ENCODE assay signal across 16 mouse cellular contexts in genomic region chr2:129380211-129380610, GRCm38 (mm10). TPM values are rescaled to one million over a fixed set of nuclear protein-coding genes. Genes with fewer than 3 reads are reported as not detected.
DNase-seq lines count a peak whose midpoint lies in the region; ATAC-seq and TF ChIP-seq lines count a peak whose summit lies in the region.
"Had no signal": no experiment of that assay in that cellular context is flagged by ENCODE, and none has a peak within 500 bp of the region (broad histone marks: within the 10 kb centered on the region; RNA-seq: fewer than 3 reads in every experiment).

No protein-coding gene starts in this region.

- 29% methylated on average over 4 of the region's 5 CpGs for WGBS in macrophage (ENCODE audit: missing documents)
- WGBS in intestine, embryonic 15.5 days: 70% methylated on average over 5 of the region's 5 CpGs

- H3K27ac ChIP-seq in macrophage: peak overlapping the region; percentile 79
- no peak overlapping the region for H3K27ac ChIP-seq in left cerebral cortex, adult 2 months
- no peak overlapping the region for H3K27ac ChIP-seq in intestine, embryonic 15.5 days
- H3K27ac ChIP-seq: forebrain, embryonic 13.5 days; limb, embryonic 13.5 days; neural tube, embryonic 12.5 days had no signal

- H3K27me3 ChIP-seq in intestine, embryonic 15.5 days (replicated peaks): no peaks in the 10 kb centered on the region
- H3K27me3 ChIP-seq: forebrain, embryonic 13.5 days; limb, embryonic 13.5 days; neural tube, embryonic 12.5 days had no signal

- H3K36me3 ChIP-seq in macrophage (ENCODE audit: inconsistent target): no peaks in the 10 kb centered on the region
- H3K36me3 ChIP-seq in intestine, embryonic 15.5 days: no peaks in the 10 kb centered on the region
- H3K36me3 ChIP-seq: limb, embryonic 13.5 days; neural tube, embryonic 12.5 days had no signal

- no peak overlapping the region for H3K4me3 ChIP-seq in macrophage (ENCODE audit: inconsistent target)
- no peak overlapping the region for H3K4me3 ChIP-seq in left cerebral cortex, adult 2 months
- H3K4me3 ChIP-seq in intestine, embryonic 15.5 days (replicated peaks): no peak overlapping the region
- H3K4me3 ChIP-seq: forebrain, embryonic 13.5 days; limb, embryonic 13.5 days; neural tube, embryonic 12.5 days had no signal

- intact Hi-C loops in left cerebral cortex, adult 2 months (cut with DNase I): no loop called here

- ATAC-seq in intestine, embryonic 15.5 days: no peak
- ATAC-seq: forebrain, embryonic 13.5 days; midbrain, embryonic 16.5 days had no signal

- TF ChIP-seq CTCF in left cerebral cortex, adult 2 months (IDR thresholded peaks at IDR 0.05): no peak

- no peaks in the 10 kb centered on the region for H3K79me2 ChIP-seq in macrophage (ENCODE audit: inconsistent target)

- no peak overlapping the region for H3K9ac ChIP-seq in intestine, embryonic 15.5 days
- H3K9ac ChIP-seq: forebrain, embryonic 13.5 days; limb, embryonic 13.5 days; neural tube, embryonic 12.5 days had no signal

- H3K4me2 ChIP-seq in intestine, embryonic 15.5 days (replicated peaks): no peak overlapping the region
- H3K4me2 ChIP-seq: forebrain, embryonic 13.5 days; limb, embryonic 13.5 days; neural tube, embryonic 12.5 days had no signal

- H3K4me1 ChIP-seq in intestine, embryonic 15.5 days (replicated peaks): no peaks in the 10 kb centered on the region
- H3K4me1 ChIP-seq: forebrain, embryonic 13.5 days; limb, embryonic 13.5 days; neural tube, embryonic 12.5 days had no signal

- no peaks in the 10 kb centered on the region for H3K9me3 ChIP-seq in intestine, embryonic 15.5 days
- H3K9me3 ChIP-seq: forebrain, embryonic 13.5 days; limb, embryonic 13.5 days; neural tube, embryonic 12.5 days had no signal

- peak; percentile 70 for DNase-seq in layer of hippocampus, adult 9-11 months
- no peak for DNase-seq in layer of hippocampus, adult 9-10 months (ENCODE audit: low spot score)
- peak; percentile 25 to 31 for DNase-seq in B cell, adult 2 months
- peak; percentile 25 for DNase-seq in ZHBTc4 (ENCODE audit: low read depth, low spot score)
- DNase-seq in left cerebral cortex, adult 2 months (ENCODE audit: extremely low spot score in 1 of 2, low spot score in 2 of 2): no peak
- DNase-seq in neural tube, embryonic 10.5 days (ENCODE audit: extremely low spot score, low spot score): no peak
- DNase-seq: adrenal gland, postnatal 10 days; cerebellum, adult 9-10 months; thymus, adult 18-20 months had no signal

RNA-seq across cellular contexts. Expression of gene Il1b, which starts 9.3 kb away (rescaled TPM):
- total RNA-seq in macrophage (2018; cell fraction: chromatin; rRNA removed): 1,000 to 10,000 TPM in 11 of 26 experiments, 100 to 1,000 TPM in 9, 10 to 100 TPM in 5, 1 to 10 TPM in 1; 5.0 to 3,989 (median 821) TPM
- 1,000 to 10,000 TPM in 10 of 26 experiments, 100 to 1,000 TPM in 8, 10 to 100 TPM in 6, 1 to 10 TPM in 2; 6.3 to 4,375 (median 357) TPM for total RNA-seq in macrophage (2018; cell fraction: cytosol; rRNA removed)
- 1,000 to 10,000 TPM in 10 of 26 experiments, 100 to 1,000 TPM in 13, 10 to 100 TPM in 2, 1 to 10 TPM in 1; 7.7 to 3,657 (median 793) TPM for total RNA-seq in macrophage (2018; cell fraction: nucleus; rRNA removed)
- 7.3 to 16.2 TPM (median 8.7 TPM) in 3 replicates for polyA plus RNA-seq in macrophage (2018)
- total RNA-seq in left cerebral cortex, adult 2 months (2021): 1 to 10 TPM in 1 of 2 experiments, under 1 TPM in 1; 0.42 to 1.1 TPM
- polyA plus RNA-seq in intestine, embryonic 15.5 days (2015; fragmentation: Nextera tagmentation; extraction: Ambion mirVana): 0.16 and 0.38 TPM in 2 replicates
- polyA plus RNA-seq: kidney, embryonic 14.5 days; midbrain, embryonic 16.5 days; neural tube, embryonic 12.5 days had no signal

Comparison
In these comparisons a context has a peak if more than half of its experiments do, and no peak if none do; other contexts are left out.
1. DNase-seq: peak in layer of hippocampus, adult 9-11 months (single experiment), B cell, adult 2 months (2 of 2) and ZHBTc4 (single experiment); none in layer of hippocampus, adult 9-10 months (single experiment), left cerebral cortex, adult 2 months (0 of 2) and neural tube, embryonic 10.5 days (single experiment).